Mouse (Mus musculus) liver, embryonic 12.5 days (tissue): ENCODE results near the gene Ltbp4. TPM values are rescaled to one million over a fixed set of nuclear protein-coding genes. Genes with fewer than 3 reads are reported as not detected.
A peak's percentile ranks its signal among the peaks of the same experiment; 100 is the strongest.

Source experiments
- ATAC-seq: fragments of 200-750 bp; cut with Nextera tagmentation; 2 replicates; pipeline ENCODE4 v1.8.0; 2017; ENCODE audit warnings: moderate number of reproducible peaks, mild to moderate bottlenecking, moderate library complexity
- H3K27ac ChIP-seq: fragments of 300-500 bp; sonication (generic); 2 replicates; pipeline ENCODE4 v1.5.1; 2016; ENCODE audit warnings: mild to moderate bottlenecking
- H3K27me3 ChIP-seq: fragments of 300-500 bp; sonication (generic); replicated peaks from 2 replicates; pipeline ENCODE4 v1.6.1; 2016; ENCODE audit warnings: mild to moderate bottlenecking, moderate library complexity
- H3K36me3 ChIP-seq: fragments of 300-500 bp; sonication (generic); 2 replicates; pipeline ENCODE4 v1.6.1; 2016; ENCODE audit warnings: mild to moderate bottlenecking, moderate library complexity
- H3K4me1 ChIP-seq: fragments of 300-500 bp; sonication (generic); 2 replicates; pipeline ENCODE4 v1.6.1; 2016
- H3K4me2 ChIP-seq: fragments of 300-500 bp; sonication (generic); 2 replicates; pipeline ENCODE4 v1.6.1; 2016; ENCODE audit warnings: mild to moderate bottlenecking, moderate library complexity
- H3K4me3 ChIP-seq: fragments of 300-500 bp; sonication (generic); 2 replicates; pipeline ENCODE4 v1.5.1; 2016; ENCODE audit warnings: mild to moderate bottlenecking, moderate library complexity
- H3K9ac ChIP-seq: fragments of 300-500 bp; sonication (generic); 2 replicates; pipeline ENCODE4 v1.6.1; 2016; ENCODE audit warnings: mild to moderate bottlenecking, moderate library complexity
- H3K9me3 ChIP-seq: fragments of 300-500 bp; sonication (generic); replicated peaks from 2 replicates; pipeline ENCODE4 v1.6.1; 2016; ENCODE audit warnings: mild to moderate bottlenecking, moderate library complexity
- WGBS: fragments of 180-500 bp; shearing (Covaris S2); methylation state at CpG from one replicate; pipeline ENCODE4 v1.1.7; 2016; ENCODE audit not compliant: insufficient replicate concordance; 5-methylcytosine and 5-hydroxymethylcytosine counted together
- polyA plus RNA-seq: library from polyadenylated mRNA; unstranded; fragments of >200 nt; fragmentation: Nextera tagmentation; extraction: Ambion mirVana; gene quantifications from 2 replicates; pipeline ENCODE4 v1.2.1, GENCODE M21; 2016

The Ltbp4 gene
- polyA plus RNA-seq, 1 experiment from 2014 or later: 5.7 TPM

DNA sequence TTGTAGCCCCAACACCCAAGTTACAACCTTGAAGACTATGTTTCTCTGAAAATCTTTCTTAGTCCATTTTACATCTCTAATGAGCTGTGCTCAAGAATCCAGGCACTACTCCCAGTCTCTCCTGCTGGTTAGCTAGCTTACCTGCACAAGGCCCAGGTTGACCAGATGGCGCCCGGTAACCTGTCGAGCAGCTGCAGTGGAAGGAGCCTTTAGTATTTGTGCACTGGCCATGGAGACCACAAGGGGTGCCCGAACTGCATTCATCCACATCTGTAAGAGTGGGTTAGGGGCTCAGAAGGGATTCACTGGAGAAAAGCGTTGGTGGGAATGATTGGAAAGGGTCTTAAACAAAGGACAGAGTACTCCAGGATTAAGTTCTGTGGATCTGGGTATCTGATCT lies 14.5 kb downstream of the Ltbp4 start:
- Histone ChIP-seq H3K27ac (no peak overlapping the region), H3K9ac (no peak overlapping the region), H3K9me3 (no peaks in the 10 kb centered on the region), H3K36me3 (no peaks in the 10 kb centered on the region), H3K27me3 (peaks cover 82% of the 10 kb centered on the region), H3K4me1 (0 out of 2 replicates have a peak, but pooled peaks cover 5% of the 10 kb centered on the region), H3K4me3 (no peak overlapping the region), H3K4me2 (no peak overlapping the region)
- 77% methylated on average over 5 of the region's 5 CpGs for WGBS
- no peak for ATAC-seq

- peaks cover 78% of the 10 kb centered on the region for H3K27me3 ChIP-seq
- 0 out of 2 replicates have a peak, but pooled peaks cover 5% of the 10 kb centered on the region for H3K4me1 ChIP-seq
- no peak overlapping the region for H3K27ac ChIP-seq
- no peak overlapping the region for H3K4me3 ChIP-seq
- no peaks in the 10 kb centered on the region for H3K9me3 ChIP-seq
- no peaks in the 10 kb centered on the region for H3K36me3 ChIP-seq
- no peak overlapping the region for H3K4me2 ChIP-seq
- WGBS: 14% methylated on average over 13 of the region's 13 CpGs
- ATAC-seq: no peak
- no peak overlapping the region for H3K9ac ChIP-seq
Observed at GRCm38 (mm10) chr7:27322291-27322690, 15.2 kb downstream of the Ltbp4 start.

- H3K4me1 ChIP-seq: no peaks in the 10 kb centered on the region
- H3K4me2 ChIP-seq: no peak overlapping the region
- peaks cover 49% of the 10 kb centered on the region for H3K27me3 ChIP-seq
- peaks cover 2% of the 10 kb centered on the region; the same call in 1 of the 2 replicates for H3K9me3 ChIP-seq
- no peak overlapping the region for H3K27ac ChIP-seq
- peaks cover 1% of the 10 kb centered on the region; the same call in 1 of the 2 replicates for H3K36me3 ChIP-seq
- no peak for ATAC-seq
- H3K9ac ChIP-seq: no peak overlapping the region
- WGBS: 79% methylated on average over 22 of the region's 22 CpGs
- no peak overlapping the region for H3K4me3 ChIP-seq
Observed at GRCm38 (mm10) chr7:27319411-27319810, 18.1 kb downstream of the Ltbp4 start.

DNA sequence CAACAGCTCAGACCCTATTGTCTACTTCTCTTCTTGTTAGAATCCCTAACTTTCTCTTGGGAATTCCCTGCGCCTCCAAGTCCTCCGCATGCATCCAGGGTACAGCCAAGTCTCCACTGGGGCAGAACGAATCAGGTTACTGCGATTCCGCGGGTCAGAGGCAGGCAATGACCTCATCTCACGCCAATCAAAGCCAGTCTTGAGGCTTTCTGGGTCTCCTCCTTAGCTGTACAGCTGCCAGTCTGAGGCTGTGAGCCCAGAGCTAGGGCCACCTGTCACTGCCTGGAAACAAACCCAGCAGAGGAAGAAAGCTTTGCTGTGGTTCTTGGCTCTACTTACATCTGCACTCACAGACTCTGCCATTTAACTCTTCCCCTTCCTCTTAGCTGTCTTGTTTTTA lies 21.5 kb downstream of the Ltbp4 start:
- Histone ChIP-seq H3K9me3 (peaks cover 14% of the 10 kb centered on the region; the same call in 1 of the 2 replicates), H3K4me1 (no peaks in the 10 kb centered on the region), H3K4me3 (no peak overlapping the region), H3K36me3 (peaks cover 3% of the 10 kb centered on the region; the same call in 1 of the 2 replicates), H3K27ac (no peak overlapping the region), H3K4me2 (no peak overlapping the region), H3K27me3 (peaks cover 35% of the 10 kb centered on the region), H3K9ac (no peak overlapping the region)
- ATAC-seq: no peak
- 48% methylated on average over 7 of the region's 7 CpGs for WGBS

DNA sequence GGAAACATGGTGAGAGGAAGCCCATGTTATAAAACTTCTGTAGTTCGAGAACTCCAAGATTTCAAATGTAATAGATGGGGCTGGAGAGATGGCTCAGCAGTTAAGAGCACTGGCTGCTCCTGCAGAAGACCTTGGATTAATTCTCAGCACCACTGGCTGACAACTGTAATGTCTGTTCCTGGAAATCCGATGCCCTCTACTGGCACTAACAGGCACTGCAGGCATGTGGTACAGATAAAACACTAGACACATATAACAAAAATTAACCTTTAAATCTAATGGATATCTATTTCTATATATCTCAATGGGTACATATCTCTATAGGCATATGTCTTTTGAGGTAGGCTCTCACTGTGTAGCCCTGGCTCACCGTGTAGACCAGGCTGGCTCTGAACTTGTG lies 23.1 kb downstream of the Ltbp4 start:
- 82% methylated on average over 3 of the region's 3 CpGs for WGBS
- H3K27me3 ChIP-seq: peaks cover 42% of the 10 kb centered on the region
- peaks cover 3% of the 10 kb centered on the region; the same call in 1 of the 2 replicates for H3K36me3 ChIP-seq
- H3K9ac ChIP-seq: no peak overlapping the region
- H3K4me1 ChIP-seq: peaks cover 6% of the 10 kb centered on the region
- no peak overlapping the region for H3K4me3 ChIP-seq
- H3K4me2 ChIP-seq: no peak overlapping the region
- peaks cover 14% of the 10 kb centered on the region; the same call in 1 of the 2 replicates for H3K9me3 ChIP-seq
- H3K27ac ChIP-seq: no peak overlapping the region
- no peak for ATAC-seq

GRCm38 (mm10) chr7:27311651-27312284 lies 25.7 kb downstream of the Ltbp4 start:
- H3K27ac ChIP-seq: no peak overlapping the region
- no peak for ATAC-seq
- H3K4me3 ChIP-seq: no peak overlapping the region
- H3K4me2 ChIP-seq: no peak overlapping the region
- H3K36me3 ChIP-seq: peaks cover 3% of the 10 kb centered on the region; the same call in 1 of the 2 replicates
- peaks cover 14% of the 10 kb centered on the region; the same call in 1 of the 2 replicates for H3K9me3 ChIP-seq
- H3K9ac ChIP-seq: no peak overlapping the region
- 68% methylated on average over 12 of the region's 12 CpGs for WGBS
- H3K27me3 ChIP-seq: peaks cover 57% of the 10 kb centered on the region
- H3K4me1 ChIP-seq: peaks cover 13% of the 10 kb centered on the region

- Histone ChIP-seq H3K27me3 (peaks cover 63% of the 10 kb centered on the region), H3K4me1 (peaks cover 13% of the 10 kb centered on the region), H3K27ac (no peak overlapping the region), H3K36me3 (peaks cover 3% of the 10 kb centered on the region; the same call in 1 of the 2 replicates), H3K4me3 (no peak overlapping the region), H3K4me2 (peak overlapping the region; percentile 25; the same call in 1 of the 2 replicates), H3K9ac (no peak overlapping the region), H3K9me3 (peaks cover 14% of the 10 kb centered on the region; the same call in 1 of the 2 replicates)
- 30% methylated on average over 8 of the region's 8 CpGs for WGBS
- 0 out of 2 replicates have a peak, but pooled peaks have one; percentile 12 for ATAC-seq
Observed at GRCm38 (mm10) chr7:27310996-27311535, 26.4 kb downstream of the Ltbp4 start.

- 0 out of 2 replicates have a peak, but pooled peaks have one; percentile 19 for ATAC-seq
- H3K27ac ChIP-seq: no peak overlapping the region
- H3K36me3 ChIP-seq: peaks cover 3% of the 10 kb centered on the region; the same call in 1 of the 2 replicates
- peaks cover 13% of the 10 kb centered on the region for H3K4me1 ChIP-seq
- no peak overlapping the region for H3K9ac ChIP-seq
- H3K27me3 ChIP-seq: peaks cover 70% of the 10 kb centered on the region
- H3K4me2 ChIP-seq: peak overlapping the region; percentile 25
- no peak overlapping the region for H3K4me3 ChIP-seq
- WGBS: 5% methylated on average over 17 of the region's 17 CpGs
- H3K9me3 ChIP-seq: peaks cover 14% of the 10 kb centered on the region; the same call in 1 of the 2 replicates
Observed at GRCm38 (mm10) chr7:27310306-27310705, 27.2 kb downstream of the Ltbp4 start.

DNA sequence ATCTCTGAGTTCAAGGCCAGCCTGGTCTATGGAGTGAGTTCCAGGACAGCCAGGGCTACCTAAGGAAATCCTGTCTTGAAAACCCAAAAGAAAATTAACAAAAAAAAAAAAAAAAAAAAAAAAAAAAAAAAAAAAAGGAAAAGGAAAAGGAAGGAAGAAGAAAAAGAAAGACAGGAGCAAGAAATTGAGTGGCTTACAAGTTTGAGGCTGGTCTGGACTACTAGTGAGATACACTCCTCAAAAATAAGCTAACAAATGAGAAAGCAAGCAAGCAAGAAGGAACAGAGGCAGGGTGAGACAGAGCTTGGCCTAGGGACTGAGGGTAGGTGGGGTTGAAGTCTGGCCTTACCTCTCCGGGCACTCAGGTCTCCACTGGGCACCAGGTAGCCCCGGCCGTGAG lies 27.7 kb downstream of the Ltbp4 start:
- 47% methylated on average over 3 of the region's 3 CpGs for WGBS
- H3K4me3 ChIP-seq: no peak overlapping the region
- no peak overlapping the region for H3K27ac ChIP-seq
- peaks cover 3% of the 10 kb centered on the region; the same call in 1 of the 2 replicates for H3K36me3 ChIP-seq
- H3K4me2 ChIP-seq: no peak overlapping the region
- peaks cover 14% of the 10 kb centered on the region; the same call in 1 of the 2 replicates for H3K9me3 ChIP-seq
- no peak for ATAC-seq
- H3K4me1 ChIP-seq: peaks cover 13% of the 10 kb centered on the region
- peaks cover 73% of the 10 kb centered on the region for H3K27me3 ChIP-seq
- H3K9ac ChIP-seq: no peak overlapping the region

DNA sequence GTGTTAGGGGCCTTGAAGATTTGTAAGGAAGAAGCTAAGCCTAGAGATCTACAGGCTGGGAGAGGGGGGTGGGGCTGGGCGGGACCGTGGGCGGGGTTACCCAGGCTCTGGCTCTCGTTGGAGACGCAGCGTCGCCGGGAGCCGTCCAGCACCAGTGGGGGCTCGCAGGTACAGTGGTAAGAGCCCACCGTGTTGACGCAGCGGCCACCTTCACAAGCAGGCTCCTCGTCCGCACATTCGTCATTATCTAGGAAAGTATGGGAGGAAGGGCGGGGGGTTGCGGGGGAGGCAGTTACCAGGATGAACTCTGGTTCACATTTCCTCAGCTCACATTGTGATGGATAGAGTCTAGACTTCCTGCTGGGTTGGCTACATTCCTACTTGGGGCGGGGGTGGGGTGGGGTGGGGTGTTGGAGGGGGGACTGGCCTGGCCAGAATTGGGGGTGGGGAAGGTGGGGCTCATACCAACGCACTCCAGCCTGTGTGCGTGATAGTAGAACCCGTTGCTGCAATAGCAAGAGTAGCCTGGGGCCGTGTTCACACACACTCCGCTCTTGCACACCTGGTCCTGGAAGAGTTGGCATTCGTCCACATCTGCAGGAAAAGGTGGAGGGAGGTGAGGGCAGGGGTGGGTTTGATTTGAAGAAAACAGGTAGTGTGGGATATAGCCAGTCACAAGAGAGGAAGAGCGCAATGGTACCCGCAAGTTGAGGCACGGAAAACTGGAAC lies 28.5 kb downstream of the Ltbp4 start:
- 9% methylated on average over 28 of the region's 28 CpGs for WGBS
- Histone ChIP-seq H3K4me3 (peak overlapping the region; percentile 22; the same call in 1 of the 2 replicates), H3K27ac (no peak overlapping the region), H3K9me3 (peaks cover 8% of the 10 kb centered on the region; the same call in 1 of the 2 replicates), H3K9ac (no peak overlapping the region), H3K27me3 (peaks cover 78% of the 10 kb centered on the region), H3K4me1 (peaks cover 13% of the 10 kb centered on the region), H3K36me3 (no peaks in the 10 kb centered on the region), H3K4me2 (peak overlapping the region; percentile 51)
- 0 out of 2 replicates have a peak, but pooled peaks have one; percentile 16 for ATAC-seq

- WGBS: 47% methylated on average over 9 of the region's 9 CpGs
Observed at GRCm38 (mm10) chr7:27307551-27307950, 29.9 kb downstream of the Ltbp4 start.

More at GRCm38 (mm10) chr7:27307551-27307950, 29.9 kb downstream of the Ltbp4 start:
- no peak overlapping the region for H3K9ac ChIP-seq
- H3K9me3 ChIP-seq: no peaks in the 10 kb centered on the region
- H3K4me3 ChIP-seq: no peak overlapping the region
- H3K36me3 ChIP-seq: no peaks in the 10 kb centered on the region
- peaks cover 13% of the 10 kb centered on the region for H3K4me1 ChIP-seq
- no peak for ATAC-seq
- H3K27me3 ChIP-seq: peaks cover 87% of the 10 kb centered on the region
- H3K4me2 ChIP-seq: no peak overlapping the region
- H3K27ac ChIP-seq: no peak overlapping the region
